Mouse (Mus musculus): Measurements from ENCODE around the gene Arvcf.

GRCm38 (mm10) chr16:18451486-18452181 is 103.7 kb downstream of the Arvcf start:
- TF ChIP-seq CTCF (IDR thresholded peaks at IDR 0.05; ENCODE audit: low read depth, low read length), result no peak
- TF ChIP-seq TAL1 (conservative IDR thresholded peaks at IDR 0.05; ENCODE audit: low read depth, low read length), result no peak
- TF ChIP-seq POLR2AphosphoS5 (IDR thresholded peaks at IDR 0.05; ENCODE audit: insufficient replicate concordance, low read depth, low read length), result no peak
- TF ChIP-seq GATA1 (IDR thresholded peaks at IDR 0.05; ENCODE audit: borderline replicate concordance, low read length), result no peak
